In genomic region chr17:34135297-34136224, GRCm38 (mm10) we compare ENCODE assay signal across 8 mouse cellular contexts. TPM values are rescaled to one million over a fixed set of nuclear protein-coding genes. Genes with fewer than 3 reads are reported as not detected.
DNase-seq lines count a peak whose midpoint lies in the region; ATAC-seq lines count a peak whose summit lies in the region.

No protein-coding gene starts in this region.

- H3K9ac ChIP-seq in hindbrain, embryonic 13.5 days = peak overlapping the region; percentile 58; the same call in 1 of the 2 replicates

- peak overlapping the region; percentile 38 for H3K4me3 ChIP-seq in hindbrain, embryonic 13.5 days

- no peaks in the 10 kb centered on the region for H3K9me3 ChIP-seq in hindbrain, embryonic 13.5 days

- WGBS in hindbrain, embryonic 13.5 days = 9% methylated on average over 31 of the region's 31 CpGs

- DNase-seq in NIH3T3 (ENCODE audit: low read depth) = peak; percentile 100
- peak; percentile 99 to 100 for DNase-seq in cerebellum, postnatal 10 days
- peak; percentile 96 to 97 for DNase-seq in frontal cortex, postnatal 10 days (ENCODE audit: low spot score in 2 of 2)
- peak; percentile 98 to 99 for DNase-seq in layer of hippocampus, postnatal 25 days (ENCODE audit: extremely low spot score in 1 of 2, low spot score in 1 of 2)
- DNase-seq in lung, postnatal 25 days (ENCODE audit: low spot score) = peak; percentile 99
- peak; percentile 100 for DNase-seq in retina, embryonic 14.5 days (ENCODE audit: low spot score)
- peak; percentile 100 for DNase-seq in thymus, postnatal 4 days

- peak; percentile 97 for ATAC-seq in hindbrain, embryonic 13.5 days (ENCODE audit: low FRiP score)

- peaks cover 19% of the 10 kb centered on the region for H3K4me1 ChIP-seq in hindbrain, embryonic 13.5 days (replicated peaks)

- peak overlapping the region; percentile 66 for H3K4me2 ChIP-seq in hindbrain, embryonic 13.5 days

- H3K36me3 ChIP-seq in hindbrain, embryonic 13.5 days = no peaks in the 10 kb centered on the region

- peaks cover 45% of the 10 kb centered on the region for H3K27me3 ChIP-seq in hindbrain, embryonic 13.5 days

- H3K27ac ChIP-seq in hindbrain, embryonic 13.5 days = no peak overlapping the region

RNA-seq across cellular contexts. Expression of gene H2-DMb2, which starts 7.5 kb away (rescaled TPM):
- polyA plus RNA-seq in hindbrain, embryonic 13.5 days (2015; fragmentation: Nextera tagmentation; extraction: Ambion mirVana) = 0.27 TPM in 2 replicates
- under 1 TPM; 0.69 to 0.94 TPM for total RNA-seq in layer of hippocampus, postnatal 25 days (2021)

RNA-seq across cellular contexts. Expression of gene Brd2, which starts 13.1 kb away (rescaled TPM):
- polyA plus RNA-seq in hindbrain, embryonic 13.5 days (2015; fragmentation: Nextera tagmentation; extraction: Ambion mirVana) = 127 and 129 TPM in 2 replicates
- 100 to 1,000 TPM; 196 to 216 TPM for total RNA-seq in layer of hippocampus, postnatal 25 days (2021)

RNA-seq across cellular contexts. Expression of gene H2-DMa, which starts 16.2 kb away (rescaled TPM):
- 14.4 and 16.9 TPM in 2 replicates for polyA plus RNA-seq in hindbrain, embryonic 13.5 days (2015; fragmentation: Nextera tagmentation; extraction: Ambion mirVana)
- total RNA-seq in layer of hippocampus, postnatal 25 days (2021) = 10 to 100 TPM; 32.3 to 35.1 TPM

RNA-seq across cellular contexts. Expression of gene H2-DMb1, which starts 17.3 kb away (rescaled TPM):
- polyA plus RNA-seq in hindbrain, embryonic 13.5 days (2015; fragmentation: Nextera tagmentation; extraction: Ambion mirVana) = 0.60 and 0.84 TPM in 2 replicates
- total RNA-seq in layer of hippocampus, postnatal 25 days (2021) = 1 to 10 TPM; 1.8 to 3.4 TPM

RNA-seq across cellular contexts. Expression of gene H2-Oa, which starts 43.4 kb away (rescaled TPM):
- polyA plus RNA-seq in hindbrain, embryonic 13.5 days (2015; fragmentation: Nextera tagmentation; extraction: Ambion mirVana) = 0.18 TPM in 1 of 2 replicates, not detected in the other
- total RNA-seq in layer of hippocampus, postnatal 25 days (2021) = under 1 TPM; 0.42 to 0.45 TPM
